Mouse (Mus musculus): ENCODE results near the gene Ppt2.
A peak's percentile ranks its signal among the peaks of the same experiment; 100 is the strongest.

Ppt2 gene

GRCm38 (mm10) chr17:34640778-34641601 is 12.7 kb upstream of the Ppt2 start:
- peak; percentile 65 for ATAC-seq (ENCODE audit: insufficient number of reproducible peaks, low FRiP score, low TSS enrichment)

GRCm38 (mm10) chr17:34639461-34640255 is 11.3 kb upstream of the Ppt2 start:
- ATAC-seq (ENCODE audit: insufficient number of reproducible peaks, low FRiP score, low TSS enrichment), result no peak

GRCm38 (mm10) chr17:34637459-34637858 is 9.1 kb upstream of the Ppt2 start:
- ATAC-seq (ENCODE audit: insufficient number of reproducible peaks, low FRiP score, low TSS enrichment), result no peak

DNA sequence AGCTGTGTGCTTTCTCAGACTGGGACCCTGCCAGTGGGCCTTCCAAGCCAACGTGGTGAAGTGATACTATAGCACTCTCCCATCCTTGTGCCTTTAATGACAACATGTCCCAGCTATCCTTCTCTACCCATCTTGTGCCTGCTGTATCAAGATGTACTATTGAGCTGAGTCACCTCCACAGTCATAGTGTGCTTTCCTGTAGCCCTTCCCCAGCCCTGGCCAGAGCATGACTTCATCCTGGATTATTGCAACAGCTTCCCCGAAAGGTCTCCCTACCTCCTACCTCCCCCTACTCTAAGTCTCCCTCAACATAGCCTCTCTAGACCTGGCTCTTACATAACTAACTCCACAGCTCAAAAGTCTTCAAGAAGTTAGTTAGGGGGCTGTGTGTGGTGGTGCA is 7.4 kb upstream of the Ppt2 start:
- no peak for ATAC-seq (ENCODE audit: insufficient number of reproducible peaks, low FRiP score, low TSS enrichment)

DNA sequence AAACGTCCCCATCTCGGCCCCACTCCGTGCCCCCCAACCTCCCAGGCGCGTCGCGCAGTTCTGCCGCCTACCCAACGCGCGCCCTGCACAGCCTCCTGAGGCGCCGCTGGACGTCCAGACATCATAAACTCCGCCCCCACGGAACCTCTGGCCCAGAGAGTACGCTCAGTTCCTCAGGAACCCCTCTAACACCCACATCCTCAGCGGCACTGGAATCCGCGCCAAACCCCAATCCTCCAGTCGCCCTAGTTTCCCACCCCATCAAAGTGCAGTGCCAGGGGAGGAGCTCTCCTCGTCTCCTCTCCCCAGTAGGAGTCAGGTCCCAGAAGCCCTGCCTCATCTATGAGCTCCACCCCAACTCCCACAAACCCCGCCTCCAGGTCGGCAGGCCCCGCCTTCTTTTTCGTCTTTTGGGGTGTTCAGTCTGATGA is 4.0 kb upstream of the Ppt2 start:
- peak; percentile 60; the same call in 1 of the 2 replicates for ATAC-seq (ENCODE audit: insufficient number of reproducible peaks, low FRiP score, low TSS enrichment)

- no peak for ATAC-seq (ENCODE audit: insufficient number of reproducible peaks, low FRiP score, low TSS enrichment)
Observed at GRCm38 (mm10) chr17:34631647-34632046, 3.3 kb upstream of the Ppt2 start.

DNA sequence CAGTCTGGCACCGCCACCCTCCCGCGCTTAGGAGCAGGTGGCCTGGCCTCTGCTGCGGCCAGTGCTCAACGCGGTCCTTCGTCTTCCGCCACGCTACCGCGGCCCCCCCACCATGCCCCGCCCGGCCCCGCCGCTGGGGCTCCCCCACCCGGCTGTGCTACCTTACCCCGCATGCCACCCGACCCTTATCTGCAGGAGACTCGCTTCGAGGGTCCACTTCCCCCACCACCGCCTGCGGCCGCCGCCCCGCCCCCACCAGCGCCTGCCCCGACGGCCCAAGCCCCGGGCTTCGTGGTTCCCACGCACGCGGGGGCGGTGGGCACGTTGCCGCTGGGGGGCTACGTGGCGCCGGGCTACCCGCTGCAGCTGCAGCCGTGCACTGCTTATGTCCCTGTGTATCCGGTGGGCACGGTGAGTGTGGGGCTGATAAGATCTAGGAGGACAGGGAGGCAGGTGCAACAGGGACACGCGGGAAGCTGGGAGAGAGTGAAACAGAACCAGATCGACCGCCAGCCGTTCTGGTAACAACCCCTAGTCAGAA is 2.5 kb upstream of the Ppt2 start:
- ATAC-seq (ENCODE audit: insufficient number of reproducible peaks, low FRiP score, low TSS enrichment), result no peak

DNA sequence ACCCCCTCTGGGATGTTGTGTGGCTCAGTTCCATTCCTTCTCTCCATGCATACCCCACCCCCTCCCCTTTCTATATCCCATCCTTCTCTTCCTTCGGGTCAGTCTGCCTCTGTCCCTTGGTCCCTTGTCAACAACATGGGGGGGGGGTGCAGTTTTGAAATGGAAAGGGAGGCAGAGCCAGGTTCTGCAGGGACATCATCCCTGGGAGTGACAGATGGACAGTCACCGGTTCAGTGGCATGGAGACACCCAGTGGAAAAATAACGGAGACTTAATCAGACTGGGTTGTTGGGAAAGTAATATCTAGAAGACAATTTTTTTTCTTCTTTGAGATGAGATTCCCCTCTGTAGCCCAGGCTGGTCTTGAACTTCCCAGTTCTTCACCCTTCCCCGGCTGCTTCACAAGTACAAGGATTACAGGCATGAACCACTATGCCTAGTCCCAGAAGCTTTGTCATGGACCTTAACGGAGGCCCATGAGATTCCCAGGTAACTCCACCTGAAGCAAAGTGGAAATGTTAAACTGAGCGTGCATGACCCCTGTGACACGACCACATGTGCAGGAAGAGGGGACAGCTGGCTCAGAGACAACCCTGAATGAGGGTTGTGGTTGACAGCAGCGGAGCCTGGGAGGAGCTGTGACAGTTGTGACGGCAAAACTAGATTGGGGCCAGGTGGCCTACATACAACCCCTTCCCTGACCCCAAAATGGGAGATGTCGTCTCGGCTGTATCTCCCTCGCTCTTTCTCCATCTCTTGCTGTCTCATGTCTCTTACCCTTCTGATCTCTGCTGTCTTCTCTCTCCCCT is 1.7 kb upstream of the Ppt2 start:
- no peak for ATAC-seq (ENCODE audit: insufficient number of reproducible peaks, low FRiP score, low TSS enrichment)

- no peak for ATAC-seq (ENCODE audit: insufficient number of reproducible peaks, low FRiP score, low TSS enrichment)
Observed at GRCm38 (mm10) chr17:34629221-34629751, 976 bp upstream of the Ppt2 start, which contains the start of gene Prrt1. TSS of gene Prrt1 (plus strand) at chr17:34629533.

DNA sequence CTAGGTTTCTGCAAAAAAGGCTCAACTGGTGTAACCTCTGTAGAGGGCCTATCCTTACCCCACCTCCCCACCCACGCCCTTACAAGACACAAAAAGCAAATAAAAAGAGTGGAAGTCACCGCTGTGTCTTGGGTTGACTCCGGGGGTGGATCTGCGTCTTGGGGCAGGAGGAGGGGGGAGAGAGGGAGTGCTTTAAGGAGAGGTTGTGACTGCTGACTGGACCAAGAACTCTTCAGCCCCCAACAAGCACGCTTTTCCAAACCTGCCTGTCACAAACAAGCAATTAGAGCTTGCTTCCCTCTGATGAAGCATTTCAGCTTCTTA is 296 bp upstream of the Ppt2 start:
- ATAC-seq (ENCODE audit: insufficient number of reproducible peaks, low FRiP score, low TSS enrichment), result no peak

- ATAC-seq (ENCODE audit: insufficient number of reproducible peaks, low FRiP score, low TSS enrichment), result peak; percentile 37
Observed at GRCm38 (mm10) chr17:34627093-34627942, 992 bp downstream of the Ppt2 start.

DNA sequence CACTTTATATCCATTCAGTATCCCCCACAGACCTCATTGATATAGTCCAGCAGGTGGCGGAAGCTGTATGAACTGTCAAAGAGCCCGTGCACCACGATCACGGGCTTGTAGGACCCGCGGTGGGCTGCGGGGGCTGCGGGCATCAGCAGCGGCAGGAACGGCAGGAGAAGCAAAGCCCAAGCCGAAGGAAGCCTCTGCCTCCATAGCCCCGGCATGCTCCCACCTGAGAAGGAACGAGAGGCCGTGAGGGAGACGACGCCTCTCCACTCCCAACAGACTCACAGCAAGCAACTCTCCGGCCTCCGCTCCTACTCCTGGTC is 1.6 kb downstream of the Ppt2 start:
- ATAC-seq (ENCODE audit: insufficient number of reproducible peaks, low FRiP score, low TSS enrichment), result no peak

DNA sequence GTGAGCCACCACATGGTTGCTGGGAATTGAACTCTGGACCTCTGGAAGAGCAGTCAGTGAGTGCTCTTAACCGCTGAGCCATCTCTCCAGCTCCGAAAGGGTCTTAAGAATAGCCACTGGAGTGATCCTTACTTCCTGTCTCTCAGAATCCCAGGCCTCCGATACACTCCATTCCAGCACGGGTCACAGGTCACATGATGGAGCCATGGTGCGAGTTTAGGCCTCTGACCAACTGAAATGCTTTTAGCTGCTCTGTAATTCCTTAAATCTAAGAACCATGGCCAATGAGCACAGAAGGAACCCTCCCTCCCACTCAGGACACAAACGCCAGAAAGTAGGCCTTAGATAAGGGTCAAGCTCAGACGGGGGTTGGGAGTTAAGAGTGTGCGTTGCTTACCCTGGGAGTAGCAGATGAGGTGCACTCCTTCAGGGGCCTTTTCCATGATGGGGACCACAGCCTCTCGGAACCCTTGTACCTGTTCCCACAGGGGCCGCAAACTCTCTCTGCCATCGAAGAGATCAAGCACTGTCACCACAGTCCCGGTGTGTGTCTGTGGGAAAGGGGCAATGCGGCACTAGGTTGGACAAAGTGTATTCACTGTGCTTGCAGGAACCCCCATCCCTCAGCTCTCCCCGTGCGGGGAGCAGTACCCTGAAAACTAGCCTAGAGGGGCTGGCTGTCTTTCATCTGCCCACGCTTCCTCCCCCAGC is 2.1 kb downstream of the Ppt2 start:
- no peak for ATAC-seq (ENCODE audit: insufficient number of reproducible peaks, low FRiP score, low TSS enrichment)

GRCm38 (mm10) chr17:34624981-34625380 is 3.3 kb downstream of the Ppt2 start:
- no peak for ATAC-seq (ENCODE audit: insufficient number of reproducible peaks, low FRiP score, low TSS enrichment)

GRCm38 (mm10) chr17:34623161-34623560 is 5.1 kb downstream of the Ppt2 start:
- no peak for ATAC-seq (ENCODE audit: insufficient number of reproducible peaks, low FRiP score, low TSS enrichment)

DNA sequence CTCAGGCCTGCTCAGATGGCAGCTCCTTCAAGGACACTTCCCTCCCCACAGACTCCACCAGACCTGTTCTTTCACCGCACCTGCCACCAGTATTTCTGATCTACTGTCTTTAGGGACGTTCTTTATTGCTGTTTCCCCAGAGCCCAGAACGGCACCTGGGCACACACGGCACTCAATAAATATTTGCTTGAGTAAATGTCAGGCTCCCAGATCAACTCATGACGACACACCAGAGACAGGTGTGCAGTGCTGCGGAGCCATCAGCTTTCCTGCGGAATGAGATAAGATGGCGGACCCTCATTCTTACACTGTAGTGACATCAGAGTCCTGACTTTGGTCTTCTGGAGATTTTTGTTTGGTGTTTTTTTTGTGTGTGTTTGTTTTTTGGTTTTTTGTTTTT is 7.3 kb downstream of the Ppt2 start:
- no peak for ATAC-seq (ENCODE audit: insufficient number of reproducible peaks, low FRiP score, low TSS enrichment)

DNA sequence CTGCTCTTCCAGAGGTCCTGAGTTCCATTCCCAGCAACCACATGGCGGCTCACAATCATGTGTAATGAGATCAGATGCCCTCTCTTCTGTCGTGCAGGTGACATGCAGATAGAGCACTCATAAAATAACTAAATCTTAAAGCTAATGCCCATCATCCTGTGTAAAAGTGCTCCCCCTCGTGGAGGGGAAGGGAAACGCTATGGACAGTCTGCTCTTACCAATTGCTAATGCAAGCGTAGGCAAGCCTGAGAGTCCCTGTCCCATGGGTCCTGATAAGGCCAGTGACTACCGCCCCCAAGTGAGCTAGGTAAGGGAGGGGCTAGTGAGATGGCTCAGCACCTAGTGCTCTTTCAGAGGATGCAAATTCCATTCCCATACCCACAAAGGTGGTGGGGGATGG is 9.3 kb downstream of the Ppt2 start:
- 0 out of 2 replicates have a peak, but pooled peaks have one; percentile 15 for ATAC-seq (ENCODE audit: insufficient number of reproducible peaks, low FRiP score, low TSS enrichment)

GRCm38 (mm10) chr17:34615871-34616270 is 12.4 kb downstream of the Ppt2 start, which contains the start of gene Egfl8:
TSS of gene Egfl8 (minus strand) at chr17:34615971.
- ATAC-seq (ENCODE audit: insufficient number of reproducible peaks, low FRiP score, low TSS enrichment), result no peak

DNA sequence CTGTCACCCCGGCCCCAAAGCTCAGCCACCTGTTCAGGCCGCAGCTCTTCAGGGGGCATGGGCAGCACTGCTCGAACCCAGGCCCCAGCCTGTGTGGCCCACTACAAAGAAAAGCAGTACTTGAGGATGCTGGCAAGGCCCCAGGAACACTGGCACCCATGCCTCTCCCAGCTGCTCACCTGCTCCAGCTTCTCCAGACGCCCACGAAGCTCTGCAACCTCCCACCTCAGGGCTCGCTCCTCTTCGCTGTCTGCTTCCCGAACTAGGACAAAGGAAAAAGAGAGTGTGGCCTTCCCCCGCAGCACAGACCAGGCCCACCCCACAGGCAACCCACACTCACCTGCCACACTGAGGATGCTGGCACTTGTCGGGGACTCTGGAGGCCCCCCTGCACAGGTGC is 14.5 kb downstream of the Ppt2 start:
- ATAC-seq (ENCODE audit: insufficient number of reproducible peaks, low FRiP score, low TSS enrichment), result no peak

All from cerebellum, adult (tissue).